Mouse (Mus musculus): ENCODE data around the gene Grm8. TPM values are rescaled to one million over a fixed set of nuclear protein-coding genes. Genes with fewer than 3 reads are reported as not detected.

The Grm8 gene
- total and polyA plus RNA-seq, 3 experiments = 0.42 to 0.52 TPM; not detected in 1

- Histone ChIP-seq H3K9ac (ENCODE audit: control insufficient read depth, low read depth, low read length, poor library complexity, severe bottlenecking) (no peak overlapping the region), H3K27ac (ENCODE audit: control insufficient read depth, low read depth, low read length) (0 out of 2 replicates have a peak overlapping the region, but pooled peaks have one; percentile 28), H3K9me3 (replicated peaks; ENCODE audit: insufficient read depth, low read length) (no peaks in the 10 kb centered on the region), H3K36me3 (ENCODE audit: control insufficient read depth in 1 of 2, insufficient read depth in 2 of 2, low read length in 2 of 2) (peaks cover 0 to 17% of the 10 kb centered on the region in 2 experiments; a peak in 2 of 4 replicates), H3K79me2 (ENCODE audit: control insufficient read depth, insufficient read depth, low read length, poor library complexity) (no peaks in the 10 kb centered on the region), H3K4me1 (ENCODE audit: control insufficient read depth in 1 of 2, insufficient read depth in 2 of 2, low read length in 2 of 2) (peaks cover 11 to 14% of the 10 kb centered on the region in 2 experiments), H3K4me3 (ENCODE audit: control insufficient read depth in 1 of 2, insufficient read depth in 1 of 2, low read depth in 2 of 2, low read length in 2 of 2) (no peak overlapping the region), H3K27me3 (ENCODE audit: control insufficient read depth in 1 of 2, insufficient read depth in 2 of 2, low read length in 2 of 2) (no peaks in the 10 kb centered on the region)
- DNase-seq (ENCODE audit: low read depth, low spot score) = peak; percentile 62
- peak; percentile 89 to 90 for TF ChIP-seq EP300 (IDR thresholded peaks at IDR 0.05; ENCODE audit: low read depth in 1 of 2, low read length in 2 of 2)
- TF ChIP-seq GATA1 (IDR thresholded peaks at IDR 0.05; ENCODE audit: low read depth, low read length) = peak; percentile 79
- TF ChIP-seq TAL1 (IDR thresholded peaks at IDR 0.05; ENCODE audit: low read length) = peak; percentile 80
- TF ChIP-seq JUND (IDR thresholded peaks at IDR 0.05; ENCODE audit: low read depth, low read length) = no peak
- TF ChIP-seq TCF12 (IDR thresholded peaks at IDR 0.05; ENCODE audit: low read depth, low read length) = peak; percentile 92
- peak; percentile 37; the same call in 1 of the 2 replicates for TF ChIP-seq BHLHE40 (IDR thresholded peaks at IDR 0.05; ENCODE audit: borderline replicate concordance, low read depth, low read length)
- TF ChIP-seq HCFC1 (IDR thresholded peaks at IDR 0.05; ENCODE audit: low read depth, low read length) = no peak
- peak; percentile 34; the same call in 1 of the 2 replicates for TF ChIP-seq RCOR1 (IDR thresholded peaks at IDR 0.05; ENCODE audit: low read depth, low read length)
- TF ChIP-seq ETS1 (IDR thresholded peaks at IDR 0.05; ENCODE audit: low read depth, low read length) = peak; percentile 71
Measured at GRCm38 (mm10) chr6:27887922-27888321, 247.1 kb downstream of the Grm8 start.

GRCm38 (mm10) chr6:27885786-27886185, 249.2 kb downstream of the Grm8 start:
- Histone ChIP-seq H3K4me1 (ENCODE audit: control insufficient read depth in 1 of 2, insufficient read depth in 2 of 2, low read length in 2 of 2) (peaks cover 11 to 12% of the 10 kb centered on the region in 2 experiments), H3K9ac (ENCODE audit: control insufficient read depth, low read depth, low read length, poor library complexity, severe bottlenecking) (no peak overlapping the region), H3K9me3 (replicated peaks; ENCODE audit: insufficient read depth, low read length) (no peaks in the 10 kb centered on the region), H3K4me3 (ENCODE audit: control insufficient read depth in 1 of 2, insufficient read depth in 1 of 2, low read depth in 2 of 2, low read length in 2 of 2) (no peak overlapping the region), H3K79me2 (ENCODE audit: control insufficient read depth, insufficient read depth, low read length, poor library complexity) (no peaks in the 10 kb centered on the region), H3K27me3 (ENCODE audit: control insufficient read depth in 1 of 2, insufficient read depth in 2 of 2, low read length in 2 of 2) (no peaks in the 10 kb centered on the region), H3K27ac (ENCODE audit: control insufficient read depth, low read depth, low read length) (no peak overlapping the region), H3K36me3 (ENCODE audit: control insufficient read depth in 1 of 2, insufficient read depth in 2 of 2, low read length in 2 of 2) (peaks cover 0 to 12% of the 10 kb centered on the region in 2 experiments; a peak in 2 of 4 replicates)
- TF ChIP-seq MAZ (IDR thresholded peaks at IDR 0.05; ENCODE audit: low read depth, low read length) = no peak
- no peak for TF ChIP-seq MYB (IDR thresholded peaks at IDR 0.05; ENCODE audit: low read depth, low read length)
- TF ChIP-seq MYC (IDR thresholded peaks at IDR 0.05; ENCODE audit: low read depth, low read length) = no peak
- TF ChIP-seq TCF12 (IDR thresholded peaks at IDR 0.05; ENCODE audit: low read depth, low read length) = no peak
- TF ChIP-seq ETS1 (IDR thresholded peaks at IDR 0.05; ENCODE audit: low read depth, low read length) = no peak
- TF ChIP-seq NRF1 (IDR thresholded peaks at IDR 0.05; ENCODE audit: insufficient read depth, low read depth, low read length, poor library complexity, severe bottlenecking) = no peak
- no peak for TF ChIP-seq E2F4 (IDR thresholded peaks at IDR 0.05; ENCODE audit: borderline replicate concordance, low read depth, low read length)
- TF ChIP-seq USF2 (IDR thresholded peaks at IDR 0.05; ENCODE audit: borderline replicate concordance in 1 of 2, insufficient read depth in 1 of 2, low read depth in 1 of 2, low read length in 2 of 2) = no peak
- TF ChIP-seq MAFK (IDR thresholded peaks at IDR 0.05; ENCODE audit: borderline replicate concordance, low read depth, low read length) = no peak
- no peak for TF ChIP-seq TAL1 (IDR thresholded peaks at IDR 0.05; ENCODE audit: low read length)
- TF ChIP-seq SMC3 (IDR thresholded peaks at IDR 0.05; ENCODE audit: low read depth, low read length) = no peak
- no peak for DNase-seq (ENCODE audit: low read depth, low spot score)

Measured in MEL (cell line).